8 mouse cellular contexts compared by ENCODE assay signal in the genomic region with DNA sequence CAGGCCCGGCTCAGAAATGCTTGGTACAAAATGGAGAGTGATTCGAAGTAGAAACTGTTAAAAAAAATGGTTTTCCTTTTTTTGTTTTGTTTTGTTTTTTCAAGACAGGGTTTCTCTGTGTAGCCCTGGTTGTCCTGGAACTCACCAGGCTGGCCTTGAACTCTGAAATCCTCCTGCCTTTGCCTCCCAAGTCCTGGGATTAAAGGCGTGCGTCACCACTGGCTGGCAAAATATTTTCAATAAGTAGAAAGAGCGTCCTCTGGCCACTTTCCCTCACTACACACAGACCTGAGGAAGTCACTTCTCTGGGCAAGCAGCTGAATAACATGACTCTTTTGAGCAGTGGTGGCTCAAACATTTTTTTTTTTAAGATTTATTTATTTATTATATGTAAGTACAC.
"Had no signal": no experiment of that assay in that cellular context is flagged by ENCODE, and none has a peak within 500 bp of the region (broad histone marks: within the 10 kb centered on the region; RNA-seq: fewer than 3 reads in every experiment).

No protein-coding gene starts in this region.

- H3K4me3 ChIP-seq: limb, embryonic 10.5 days; limb, embryonic 13.5 days; midbrain, embryonic 12.5 days; midbrain, embryonic 15.5 days; neural tube, embryonic 12.5 days; neural tube, embryonic 15.5 days had no signal

- H3K36me3 ChIP-seq: limb, embryonic 10.5 days; limb, embryonic 13.5 days; midbrain, embryonic 12.5 days; midbrain, embryonic 15.5 days; neural tube, embryonic 12.5 days; neural tube, embryonic 15.5 days had no signal

- H3K27ac ChIP-seq: limb, embryonic 10.5 days; limb, embryonic 13.5 days; macrophage; midbrain, embryonic 12.5 days; midbrain, embryonic 15.5 days; neural tube, embryonic 12.5 days; neural tube, embryonic 15.5 days had no signal

- H3K4me1 ChIP-seq: limb, embryonic 13.5 days; midbrain, embryonic 15.5 days; neural tube, embryonic 12.5 days had no signal

- H3K9me3 ChIP-seq: limb, embryonic 10.5 days; limb, embryonic 13.5 days; midbrain, embryonic 12.5 days; midbrain, embryonic 15.5 days; neural tube, embryonic 12.5 days; neural tube, embryonic 15.5 days had no signal

- H3K4me2 ChIP-seq: limb, embryonic 13.5 days; lung, embryonic 14.5 days; midbrain, embryonic 12.5 days; midbrain, embryonic 15.5 days; neural tube, embryonic 12.5 days; neural tube, embryonic 15.5 days had no signal

- H3K27me3 ChIP-seq: limb, embryonic 13.5 days; midbrain, embryonic 12.5 days; midbrain, embryonic 15.5 days; neural tube, embryonic 12.5 days; neural tube, embryonic 15.5 days had no signal

- H3K9ac ChIP-seq: limb, embryonic 13.5 days; lung, embryonic 14.5 days; midbrain, embryonic 12.5 days; midbrain, embryonic 15.5 days; neural tube, embryonic 12.5 days; neural tube, embryonic 15.5 days had no signal
